Mouse (Mus musculus): ENCODE data around the gene Eml6.

DNA sequence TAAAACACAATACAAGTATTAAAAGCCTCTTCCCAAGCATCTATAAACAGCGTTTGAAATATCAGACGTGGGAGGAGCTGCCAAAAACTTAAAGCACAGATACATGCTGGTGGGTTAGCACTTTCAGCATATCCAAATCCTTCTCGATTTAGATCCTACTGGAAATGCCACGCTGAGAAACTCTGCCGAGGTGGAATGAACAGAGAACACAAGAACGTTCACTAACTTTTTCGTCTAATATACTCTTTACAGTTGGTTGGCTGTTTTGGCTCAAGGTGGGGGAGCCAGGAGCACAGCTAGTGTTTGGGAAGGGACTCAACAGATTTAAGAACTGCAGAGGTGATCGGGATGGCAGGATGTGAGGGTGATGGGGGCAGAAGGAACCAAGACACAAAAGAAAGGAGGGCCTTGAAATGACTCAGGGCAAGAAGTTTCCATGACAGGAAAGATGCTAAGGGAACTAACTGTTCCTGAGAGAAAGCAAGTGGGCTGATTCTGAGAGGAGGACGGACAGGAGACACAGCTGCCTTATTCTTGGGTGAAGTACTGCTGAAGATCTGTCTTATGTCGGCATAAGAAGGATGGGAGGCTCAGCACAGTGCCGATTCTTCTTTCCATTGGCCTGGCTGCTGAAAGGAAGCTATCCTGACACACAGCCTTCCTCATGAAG is 259.4 kb downstream of the Eml6 start:
- TF ChIP-seq CTCF (IDR thresholded peaks at IDR 0.05; ENCODE audit: control insufficient read depth, insufficient read depth, low read length) (no peak), POLR2A (IDR thresholded peaks at IDR 0.05; ENCODE audit: borderline replicate concordance, control insufficient read depth, low read depth, low read length) (no peak)

Data from bone marrow, adult 2 months (tissue).